Mouse (Mus musculus): ENCODE results near the gene Gm13277. TPM values are rescaled to one million over a fixed set of nuclear protein-coding genes. Genes with fewer than 3 reads are reported as not detected.

Gm13277 gene
- polyA plus RNA-seq, 2 experiments from 2014 or later: not detected

Other genes starting within 250 kb of the Gm13277 start
- under 1 TPM in 1 of 2 experiments, not detected in 1; 0.60 TPM for gene Ifna15, start 230.4 kb upstream of the Gm13277 start, polyA plus RNA-seq (2017; shearing (Covaris generic))
- gene Ifna14, start 216.8 kb upstream of the Gm13277 start, polyA plus RNA-seq (2017; shearing (Covaris generic)): not detected
- gene Ifna9, start 196.2 kb upstream of the Gm13277 start, polyA plus RNA-seq (2017; shearing (Covaris generic)): not detected
- gene Ifna12, start 185.3 kb upstream of the Gm13277 start, polyA plus RNA-seq (2017; shearing (Covaris generic)): not detected
- not detected for gene C87499, start 154.2 kb upstream of the Gm13277 start, polyA plus RNA-seq (2017; shearing (Covaris generic))
- not detected for gene Ifna13, start 144.2 kb upstream of the Gm13277 start, polyA plus RNA-seq (2017; shearing (Covaris generic))
- not detected for gene Ifna16, start 111.7 kb upstream of the Gm13277 start, polyA plus RNA-seq (2017; shearing (Covaris generic))
- gene Ifna2, start 104.7 kb upstream of the Gm13277 start, polyA plus RNA-seq (2017; shearing (Covaris generic)): not detected
- gene Ifnab, start 97.3 kb upstream of the Gm13277 start, polyA plus RNA-seq (2017; shearing (Covaris generic)): not detected
- gene Gm26566, start 66.8 kb upstream of the Gm13277 start, polyA plus RNA-seq (2017; shearing (Covaris generic)): under 1 TPM in 1 of 2 experiments, not detected in 1; 0.48 TPM
- 10 to 100 TPM; 18.8 to 27.9 TPM for gene Klhl9, start 66.2 kb upstream of the Gm13277 start, polyA plus RNA-seq (2017; shearing (Covaris generic))
- gene Gm13271, start 33.8 kb upstream of the Gm13277 start, polyA plus RNA-seq (2017; shearing (Covaris generic)): not detected
- under 1 TPM; 0.75 to 0.85 TPM for gene Gm13283, start 28.5 kb upstream of the Gm13277 start, polyA plus RNA-seq (2017; shearing (Covaris generic))
- gene Gm13290, start 14.8 kb upstream of the Gm13277 start, polyA plus RNA-seq (2017; shearing (Covaris generic)): under 1 TPM in 1 of 2 experiments, not detected in 1; 0.19 TPM
- gene Gm13289, start 11.7 kb upstream of the Gm13277 start, polyA plus RNA-seq (2017; shearing (Covaris generic)): not detected
- not detected for gene Gm13272, start 8.8 kb upstream of the Gm13277 start, polyA plus RNA-seq (2017; shearing (Covaris generic))
- gene Ifnz, start 6.5 kb upstream of the Gm13277 start, polyA plus RNA-seq (2017; shearing (Covaris generic)): under 1 TPM in 1 of 2 experiments, not detected in 1; 0.48 TPM
- not detected for gene Gm13276, start 2.9 kb upstream of the Gm13277 start, polyA plus RNA-seq (2017; shearing (Covaris generic))
- gene Gm13278, start 2.9 kb downstream of the Gm13277 start, polyA plus RNA-seq (2017; shearing (Covaris generic)): not detected
- not detected for gene Gm13275, start 5.9 kb downstream of the Gm13277 start, polyA plus RNA-seq (2017; shearing (Covaris generic))
- not detected for gene Gm13279, start 8.8 kb downstream of the Gm13277 start, polyA plus RNA-seq (2017; shearing (Covaris generic))
- gene Gm13285, start 11.0 kb downstream of the Gm13277 start, polyA plus RNA-seq (2017; shearing (Covaris generic)): 1 to 10 TPM in 1 of 2 experiments, under 1 TPM in 1; 0.80 to 1.1 TPM
- gene Gm13287, start 14.6 kb downstream of the Gm13277 start, polyA plus RNA-seq (2017; shearing (Covaris generic)): not detected
- under 1 TPM in 1 of 2 experiments, not detected in 1; 0.10 TPM for gene Gm13288, start 16.9 kb downstream of the Gm13277 start, polyA plus RNA-seq (2017; shearing (Covaris generic))
- not detected for gene Ifna7, start 27.6 kb downstream of the Gm13277 start, polyA plus RNA-seq (2017; shearing (Covaris generic))
- not detected for gene Ifna11, start 31.3 kb downstream of the Gm13277 start, polyA plus RNA-seq (2017; shearing (Covaris generic))
- not detected for gene Ifna6, start 38.8 kb downstream of the Gm13277 start, polyA plus RNA-seq (2017; shearing (Covaris generic))
- gene Ifna5, start 46.9 kb downstream of the Gm13277 start, polyA plus RNA-seq (2017; shearing (Covaris generic)): not detected
- not detected for gene Ifna4, start 53.2 kb downstream of the Gm13277 start, polyA plus RNA-seq (2017; shearing (Covaris generic))
- gene Ifna1, start 61.5 kb downstream of the Gm13277 start, polyA plus RNA-seq (2017; shearing (Covaris generic)): not detected
- not detected for gene Ifne, start 91.6 kb downstream of the Gm13277 start, polyA plus RNA-seq (2017; shearing (Covaris generic))

Measured in activated CD4-positive, CD25-positive, alpha-beta regulatory T cell (primary cell).